Mouse (Mus musculus) cerebellum, postnatal 14 days (tissue): ENCODE results near the gene Zdhhc5.

Experiments used
- DNase-seq, 2 experiments: peaks; one replicate each; pipeline ENCODE4 v3.0.0; 2021; ENCODE audit warnings: mixed read lengths in 2 of 2

The Zdhhc5 gene

GRCm38 (mm10) chr2:84638428-84639220, 76.4 kb downstream of the Zdhhc5 start:
- no peak for DNase-seq
